Mouse (Mus musculus) thymus, adult 2 months (tissue): Measurements from ENCODE around the gene Nudt8. TPM values are rescaled to one million over a fixed set of nuclear protein-coding genes. Genes with fewer than 3 reads are reported as not detected.

Experiments used
- DNase-seq: peaks from one replicate; pipeline ENCODE4 v3.0.0; 2021
- H3K27ac ChIP-seq: fragments of 200-500 bp; 2 replicates; pipeline ENCODE4 v1.5.1; 2012; ENCODE audit warnings: low read length, control low read depth; ENCODE audit not compliant: control insufficient read depth, insufficient read depth
- H3K27me3 ChIP-seq: fragments of 200-500 bp; 2 replicates; pipeline ENCODE4 v1.6.1; 2012; ENCODE audit warnings: mild to moderate bottlenecking, low read length, moderate library complexity, mixed read lengths; ENCODE audit not compliant: control insufficient read depth, insufficient read depth
- H3K36me3 ChIP-seq: fragments of 200-500 bp; 2 replicates; pipeline ENCODE4 v1.6.1; 2012; ENCODE audit warnings: mild to moderate bottlenecking, low read length, moderate library complexity; ENCODE audit not compliant: control insufficient read depth, insufficient read depth
- H3K4me1 ChIP-seq: fragments of 200-500 bp; replicated peaks from 2 replicates; pipeline ENCODE4 v1.6.1; 2012; ENCODE audit warnings: low read length; ENCODE audit not compliant: control insufficient read depth, insufficient read depth
- H3K4me3 ChIP-seq: fragments of 200-500 bp; 2 replicates; pipeline ENCODE4 v1.5.1; 2012; ENCODE audit warnings: mild to moderate bottlenecking, low read length, control low read depth, moderate library complexity; ENCODE audit not compliant: control insufficient read depth, insufficient read depth
- CTCF ChIP-seq: fragments of 200-500 bp; IDR thresholded peaks from 2 replicates; pipeline ENCODE4 v1.5.1; 2012; ENCODE audit warnings: mild to moderate bottlenecking, control low read depth, low read length, moderate library complexity, borderline replicate concordance; ENCODE audit not compliant: control insufficient read depth, poor library complexity, insufficient read depth; ENCODE audit errors: extremely low read depth
- POLR2A ChIP-seq: fragments of 200-500 bp; IDR thresholded peaks from 2 replicates; pipeline ENCODE4 v1.6.1; 2012; ENCODE audit warnings: mild to moderate bottlenecking, low read length, control low read depth, moderate library complexity; ENCODE audit not compliant: control insufficient read depth, poor library complexity, insufficient read depth; ENCODE audit errors: extremely low read depth
- WGBS: fragments of 180-500 bp; shearing (Covaris S2); methylation state at CpG from one replicate; pipeline ENCODE4 v1.1.7; 2018; 5-methylcytosine and 5-hydroxymethylcytosine counted together
- polyA plus RNA-seq: library from polyadenylated mRNA; depleted of rRNA; stranded (reverse); fragments of >200 nt; gene quantifications from 2 replicates; pipeline ENCODE4 v1.2.3, GENCODE M21; 2012

The Nudt8 gene
- polyA plus RNA-seq, 1 experiment = 23.6 TPM

- Histone ChIP-seq H3K36me3 (no peaks in the 10 kb centered on the region), H3K27me3 (no peaks in the 10 kb centered on the region), H3K4me1 (peaks cover 3% of the 10 kb centered on the region; the same call in 1 of the 2 replicates), H3K4me3 (no peak overlapping the region), H3K27ac (no peak overlapping the region)
- peak; percentile 56 for DNase-seq
- TF ChIP-seq POLR2A (no peak), CTCF (0 out of 2 replicates have a peak, but pooled peaks have one; percentile 32)
- WGBS = 15% methylated on average over 18 of the region's 18 CpGs
Measured at GRCm38 (mm10) chr19:4018743-4019583, 18.6 kb downstream of the Nudt8 start.

DNA sequence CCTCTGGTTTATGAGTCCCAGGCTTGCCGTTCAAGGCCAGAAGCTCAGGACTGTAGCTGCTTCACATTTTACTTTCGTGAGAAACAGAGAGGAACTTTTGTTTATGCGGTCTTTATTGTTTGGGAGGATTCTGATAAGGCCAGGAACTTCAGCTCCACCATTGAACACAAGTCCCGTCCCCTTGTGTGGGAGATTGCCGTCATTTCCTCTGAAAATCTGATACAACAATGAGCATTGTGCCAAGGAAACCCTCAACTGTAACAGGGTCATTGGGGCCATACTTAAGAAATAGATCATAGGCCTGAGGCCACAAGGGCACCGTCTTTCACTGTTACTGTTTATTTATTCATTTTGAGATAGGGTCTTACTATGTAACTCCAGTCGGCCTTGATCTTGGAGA is 22.8 kb downstream of the Nudt8 start:
- H3K27me3 ChIP-seq = no peaks in the 10 kb centered on the region
- no peak overlapping the region for H3K4me3 ChIP-seq
- TF ChIP-seq POLR2A = no peak
- TF ChIP-seq CTCF = no peak
- no peak for DNase-seq
- H3K4me1 ChIP-seq = peaks cover 8% of the 10 kb centered on the region
- WGBS = 95% methylated on average over 7 of the region's 7 CpGs
- H3K27ac ChIP-seq = no peak overlapping the region
- H3K36me3 ChIP-seq = no peaks in the 10 kb centered on the region

DNA sequence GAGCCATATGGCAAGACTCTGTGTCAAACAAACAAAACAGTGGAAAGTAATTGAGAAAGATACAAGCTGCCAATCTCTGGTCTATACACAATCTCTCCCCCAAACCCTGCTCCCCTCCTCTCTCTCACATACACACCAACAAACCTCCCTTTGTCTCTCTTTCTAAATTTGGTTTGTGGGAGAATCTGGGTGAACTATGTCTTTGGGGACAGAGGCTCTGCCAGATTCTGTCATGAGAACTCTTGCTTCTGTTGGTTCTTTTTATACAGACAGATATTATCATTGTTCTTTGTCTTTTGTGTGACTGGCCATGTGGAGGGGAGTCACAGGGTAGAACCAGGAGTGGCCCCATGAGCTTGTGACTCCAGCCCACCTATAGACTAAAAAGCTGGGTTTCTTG is 27.2 kb downstream of the Nudt8 start:
- DNase-seq = no peak
- TF ChIP-seq POLR2A = no peak
- no peak for TF ChIP-seq CTCF
- no peak overlapping the region for H3K4me3 ChIP-seq
- H3K36me3 ChIP-seq = no peaks in the 10 kb centered on the region
- H3K27ac ChIP-seq = no peak overlapping the region
- no peaks in the 10 kb centered on the region for H3K27me3 ChIP-seq
- peaks cover 5% of the 10 kb centered on the region for H3K4me1 ChIP-seq

- Histone ChIP-seq H3K27me3 (no peaks in the 10 kb centered on the region), H3K27ac (no peak overlapping the region), H3K36me3 (no peaks in the 10 kb centered on the region), H3K4me3 (no peak overlapping the region), H3K4me1 (peaks cover 11% of the 10 kb centered on the region; the same call in 1 of the 2 replicates)
- 89% methylated on average over 7 of the region's 7 CpGs for WGBS
- no peak for DNase-seq
- no peak for TF ChIP-seq POLR2A
Measured at GRCm38 (mm10) chr19:4032668-4033067, 32.3 kb downstream of the Nudt8 start.

DNA sequence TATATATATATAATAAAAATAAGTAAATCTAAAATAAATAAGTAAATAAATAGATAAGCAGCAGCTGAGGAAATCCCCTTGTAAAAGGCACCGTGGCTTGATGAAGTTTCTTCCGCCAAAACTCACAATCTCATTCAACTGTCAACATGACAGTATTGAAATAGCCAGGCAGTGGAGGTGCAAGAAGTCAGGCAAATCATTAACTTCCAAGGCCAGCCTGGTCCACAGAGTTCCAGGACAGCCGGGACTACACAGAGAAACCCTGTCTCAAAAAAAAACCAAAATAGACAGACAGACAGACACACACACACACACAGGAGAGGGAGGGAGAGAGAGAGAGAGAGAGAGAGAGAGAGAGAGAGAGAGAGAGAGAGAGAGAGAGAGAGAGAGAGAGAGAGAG is 32.9 kb downstream of the Nudt8 start:
- Histone ChIP-seq H3K27ac (no peak overlapping the region), H3K4me1 (peaks cover 12% of the 10 kb centered on the region), H3K36me3 (no peaks in the 10 kb centered on the region), H3K27me3 (no peaks in the 10 kb centered on the region), H3K4me3 (no peak overlapping the region)
- TF ChIP-seq POLR2A (no peak), CTCF (no peak)
- no peak for DNase-seq
- 90% methylated on average over 3 of the region's 3 CpGs for WGBS

DNA sequence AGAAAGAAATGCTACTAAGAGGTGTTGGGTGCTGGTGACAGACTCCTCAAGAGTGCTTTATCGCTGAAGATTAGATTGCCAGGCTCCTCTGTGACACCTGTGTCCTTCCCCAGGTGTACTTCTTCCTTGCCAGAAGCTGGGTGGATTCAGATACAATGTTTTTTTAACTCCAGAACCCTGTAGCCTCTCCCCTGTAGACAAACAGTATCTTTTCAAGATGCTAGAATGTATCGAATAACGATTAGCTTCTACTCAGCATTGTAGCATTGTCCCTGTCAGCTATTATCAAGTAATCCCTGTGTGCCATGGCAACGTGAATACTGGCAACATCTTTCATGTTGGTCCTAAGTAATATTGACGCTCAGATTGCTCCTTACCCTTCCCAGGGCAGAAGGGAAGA is 33.4 kb downstream of the Nudt8 start:
- H3K4me3 ChIP-seq = no peak overlapping the region
- H3K36me3 ChIP-seq = no peaks in the 10 kb centered on the region
- TF ChIP-seq CTCF = no peak
- no peak for TF ChIP-seq POLR2A
- WGBS = 83% methylated on average over 5 of the region's 5 CpGs
- H3K4me1 ChIP-seq = peaks cover 13% of the 10 kb centered on the region
- no peak for DNase-seq
- no peak overlapping the region for H3K27ac ChIP-seq
- H3K27me3 ChIP-seq = no peaks in the 10 kb centered on the region
